Mouse (Mus musculus) testis, adult 2 months (tissue): ENCODE data around the gene Hmgcr.

Experiments
- CTCF ChIP-seq: fragments of 200-500 bp; IDR thresholded peaks from 2 replicates; pipeline ENCODE4 v1.5.1; 2012; ENCODE audit warnings: low read depth, mild to moderate bottlenecking, inconsistent platforms, low read length, moderate library complexity; ENCODE audit not compliant: control insufficient read depth, insufficient read depth, insufficient replicate concordance
- POLR2A ChIP-seq: fragments of 200-500 bp; IDR thresholded peaks from 2 replicates; pipeline ENCODE4 v1.6.1; 2012; ENCODE audit warnings: low read depth, mild to moderate bottlenecking, inconsistent platforms, low read length, moderate library complexity; ENCODE audit not compliant: control insufficient read depth

DNA sequence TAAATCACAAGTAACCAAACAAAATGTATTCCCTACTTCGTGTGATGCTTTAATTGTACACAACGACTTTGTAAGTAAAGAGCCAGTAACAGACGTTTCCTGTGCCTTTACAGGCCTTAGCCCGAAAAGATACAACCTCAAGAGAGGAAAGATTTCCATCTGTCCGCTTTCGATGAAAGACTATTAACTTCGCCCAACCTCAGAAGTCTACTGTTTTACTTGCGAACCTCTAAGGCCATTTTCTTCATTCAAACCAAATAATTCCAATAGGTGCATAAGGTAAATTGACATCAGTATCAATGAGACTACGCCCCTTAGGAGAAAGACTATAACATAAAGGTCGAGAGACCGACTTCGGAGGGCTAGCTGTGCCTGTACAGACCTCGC is 724 bp downstream of the Hmgcr start:
- TF ChIP-seq CTCF (no peak), POLR2A (no peak)
